Mouse (Mus musculus) neural tube, embryonic 15.5 days (tissue): ENCODE measurements around the gene Cacng6. TPM values are rescaled to one million over a fixed set of nuclear protein-coding genes. Genes with fewer than 3 reads are reported as not detected.
A peak's percentile ranks its signal among the peaks of the same experiment; 100 is the strongest.

ENCODE experiments used
- ATAC-seq: fragments of 200-750 bp; cut with Nextera tagmentation; 2 replicates; pipeline ENCODE4 v1.8.0; 2017; ENCODE audit warnings: mild to moderate bottlenecking, moderate TSS enrichment, moderate library complexity; ENCODE audit not compliant: low FRiP score
- H3K27ac ChIP-seq: fragments of 300-500 bp; sonication (generic); replicated peaks from 2 replicates; pipeline ENCODE4 v1.5.1; 2015; ENCODE audit warnings: mild to moderate bottlenecking, inconsistent platforms
- H3K27me3 ChIP-seq: fragments of 300-500 bp; sonication (generic); replicated peaks from 2 replicates; pipeline ENCODE4 v1.6.1; 2015; ENCODE audit warnings: inconsistent platforms
- H3K36me3 ChIP-seq: fragments of 300-500 bp; sonication (generic); 2 replicates; pipeline ENCODE4 v1.6.1; 2015; ENCODE audit warnings: inconsistent platforms
- H3K4me1 ChIP-seq: fragments of 300-500 bp; sonication (generic); 2 replicates; pipeline ENCODE4 v1.6.1; 2015; ENCODE audit warnings: inconsistent platforms
- H3K4me2 ChIP-seq: fragments of 300-500 bp; sonication (generic); 2 replicates; pipeline ENCODE4 v1.6.1; 2015; ENCODE audit warnings: inconsistent platforms, mild to moderate bottlenecking, moderate library complexity
- H3K4me3 ChIP-seq: fragments of 300-500 bp; sonication (generic); replicated peaks from 2 replicates; pipeline ENCODE4 v1.5.1; 2015; ENCODE audit warnings: mild to moderate bottlenecking, inconsistent platforms
- H3K9ac ChIP-seq: fragments of 300-500 bp; sonication (generic); replicated peaks from 2 replicates; pipeline ENCODE4 v1.6.1; 2015; ENCODE audit warnings: mild to moderate bottlenecking, inconsistent platforms
- H3K9me3 ChIP-seq: fragments of 300-500 bp; sonication (generic); replicated peaks from 2 replicates; pipeline ENCODE4 v1.6.1; 2016; ENCODE audit warnings: inconsistent platforms
- WGBS: fragments of 180-500 bp; shearing (Covaris S2); methylation state at CpG from one replicate; pipeline ENCODE4 v1.1.7; 2015; ENCODE audit warnings: mixed read lengths; 5-methylcytosine and 5-hydroxymethylcytosine counted together
- polyA plus RNA-seq: library from polyadenylated mRNA; unstranded; fragments of >200 nt; fragmentation: Nextera tagmentation; extraction: Ambion mirVana; gene quantifications from 2 replicates; pipeline ENCODE4 v1.2.1, GENCODE M21; 2015

Cacng6 gene
- polyA plus RNA-seq, 1 experiment from 2014 or later = 0.97 TPM

DNA sequence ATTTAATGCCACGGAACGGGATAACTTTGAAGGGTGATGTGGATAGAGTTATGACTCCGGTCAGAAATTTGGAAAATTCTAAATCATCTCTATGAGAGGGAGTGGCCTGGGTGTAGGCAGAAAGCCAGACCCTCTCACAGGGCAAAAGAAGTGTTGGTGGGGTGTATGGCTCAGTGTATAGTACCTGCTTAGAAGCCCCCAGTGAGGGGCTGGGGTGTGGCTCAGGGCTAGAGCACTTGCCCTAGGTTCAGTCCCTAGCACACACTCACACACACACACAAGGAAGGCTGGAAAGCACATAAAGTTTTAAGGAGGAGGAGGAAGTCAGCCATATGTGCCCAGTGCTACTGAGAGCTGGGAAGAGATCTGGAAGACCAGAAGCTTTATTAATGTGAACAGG lies 2.7 kb upstream of the Cacng6 start:
- Histone ChIP-seq H3K27ac (no peak overlapping the region), H3K4me3 (no peak overlapping the region), H3K4me1 (peaks cover 7% of the 10 kb centered on the region), H3K27me3 (peaks cover 65% of the 10 kb centered on the region), H3K9ac (no peak overlapping the region), H3K36me3 (no peaks in the 10 kb centered on the region), H3K4me2 (no peak overlapping the region), H3K9me3 (no peaks in the 10 kb centered on the region)
- WGBS = 92% methylated on average over 3 of the region's 3 CpGs
- no peak for ATAC-seq

DNA sequence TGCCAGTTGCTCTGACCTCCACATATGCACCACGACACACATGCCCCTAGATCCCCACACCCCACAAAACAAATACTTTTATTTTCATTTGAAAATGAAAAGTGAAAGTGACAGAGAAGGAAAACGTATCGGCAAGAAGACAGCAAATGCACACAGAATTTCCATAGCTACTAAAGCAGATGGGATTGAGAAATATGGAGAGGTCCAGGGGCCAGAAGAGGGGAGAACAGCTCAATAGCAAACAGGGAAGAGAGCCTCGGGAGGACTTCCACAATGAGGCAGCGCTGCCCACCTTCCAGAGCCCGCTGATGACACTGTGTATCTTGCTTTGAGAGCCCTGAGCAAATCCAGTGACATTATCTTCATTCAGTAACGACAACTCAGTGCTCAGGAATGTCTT lies 1.9 kb upstream of the Cacng6 start:
- H3K9ac ChIP-seq = no peak overlapping the region
- H3K4me2 ChIP-seq = no peak overlapping the region
- H3K4me3 ChIP-seq = no peak overlapping the region
- H3K27me3 ChIP-seq = peaks cover 57% of the 10 kb centered on the region
- 61% methylated on average over 7 of the region's 7 CpGs for WGBS
- H3K36me3 ChIP-seq = no peaks in the 10 kb centered on the region
- ATAC-seq = no peak
- H3K27ac ChIP-seq = no peak overlapping the region
- H3K9me3 ChIP-seq = no peaks in the 10 kb centered on the region
- H3K4me1 ChIP-seq = peaks cover 7% of the 10 kb centered on the region

DNA sequence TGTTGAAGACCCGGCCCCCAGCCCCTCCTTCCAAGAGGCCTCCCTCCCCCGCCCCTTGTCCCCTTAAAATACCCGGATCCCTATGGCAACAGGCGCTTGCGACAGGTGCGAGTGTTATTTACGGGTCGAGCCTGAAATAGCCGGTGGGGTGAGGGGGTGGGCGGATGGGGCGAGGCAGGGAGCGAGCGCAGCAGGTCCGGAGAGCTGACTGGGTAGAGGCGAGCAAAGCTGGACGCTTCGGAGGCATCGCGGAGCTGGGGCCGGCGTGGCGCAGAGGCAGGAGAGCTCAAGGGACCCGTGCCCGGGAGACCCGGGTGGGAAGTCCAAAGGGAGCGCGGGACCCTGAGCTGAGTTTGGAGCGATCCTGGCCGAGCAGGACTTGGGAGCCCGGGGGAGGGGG lies 565 bp upstream of the Cacng6 start:
- Histone ChIP-seq H3K4me3 (peak overlapping the region; percentile 25), H3K9ac (0 out of 2 replicates have a peak overlapping the region, but pooled peaks have one; percentile 11), H3K36me3 (no peaks in the 10 kb centered on the region), H3K27me3 (peaks cover 46% of the 10 kb centered on the region), H3K27ac (no peak overlapping the region), H3K9me3 (no peaks in the 10 kb centered on the region), H3K4me1 (peaks cover 7% of the 10 kb centered on the region), H3K4me2 (peak overlapping the region; percentile 54)
- ATAC-seq = peak; percentile 28; the same call in 1 of the 2 replicates
- WGBS = under 1% methylated on average over 30 of the region's 30 CpGs

DNA sequence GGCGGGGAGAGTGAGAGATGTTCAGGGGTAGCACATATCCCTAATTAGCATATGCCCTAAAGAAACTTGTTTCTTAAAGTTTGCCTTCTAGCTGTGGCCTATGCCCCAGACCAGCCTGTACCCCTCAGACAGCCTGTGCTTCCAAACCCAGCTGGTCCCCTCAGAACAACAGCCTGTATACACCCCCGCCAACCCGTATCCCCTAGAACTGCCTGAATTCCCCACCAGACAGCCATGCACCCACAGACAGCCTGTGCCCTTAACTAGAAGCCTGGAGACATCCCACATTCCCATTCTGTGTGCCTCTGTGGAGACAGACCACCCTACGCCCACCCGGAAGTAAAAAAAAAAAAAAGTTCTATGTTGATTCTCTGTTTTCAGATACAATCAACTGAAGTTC lies 1.1 kb downstream of the Cacng6 start:
- WGBS = 95% methylated on average over 5 of the region's 5 CpGs
- Histone ChIP-seq H3K27ac (no peak overlapping the region), H3K9ac (no peak overlapping the region), H3K4me1 (peaks cover 7% of the 10 kb centered on the region), H3K36me3 (no peaks in the 10 kb centered on the region), H3K9me3 (no peaks in the 10 kb centered on the region), H3K27me3 (peaks cover 42% of the 10 kb centered on the region), H3K4me2 (no peak overlapping the region), H3K4me3 (no peak overlapping the region)
- ATAC-seq = no peak

DNA sequence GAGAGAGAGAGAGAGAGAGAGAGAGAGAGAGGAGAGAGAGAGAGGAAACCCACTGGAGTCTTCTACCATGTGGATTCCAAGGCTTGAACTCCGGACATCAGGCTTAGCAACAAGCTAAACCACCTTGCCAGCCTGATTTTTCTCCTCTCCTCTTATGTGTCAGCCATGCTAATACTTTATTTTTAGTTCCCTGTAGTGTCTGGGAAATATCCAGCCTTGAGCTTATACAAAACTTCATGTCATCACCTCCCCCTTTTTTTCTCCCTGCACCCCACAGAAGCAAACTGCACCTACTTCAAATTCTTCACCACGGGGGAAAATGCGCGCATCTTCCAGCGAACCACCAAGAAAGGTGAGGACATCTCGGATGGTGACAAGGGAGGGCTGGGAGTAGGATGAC lies 6.2 kb downstream of the Cacng6 start:
- Histone ChIP-seq H3K27ac (no peak overlapping the region), H3K9ac (no peak overlapping the region), H3K27me3 (peaks cover 3% of the 10 kb centered on the region), H3K9me3 (no peaks in the 10 kb centered on the region), H3K4me1 (no peaks in the 10 kb centered on the region), H3K4me2 (no peak overlapping the region), H3K36me3 (no peaks in the 10 kb centered on the region), H3K4me3 (no peak overlapping the region)
- no peak for ATAC-seq
- 75% methylated on average over 6 of the region's 6 CpGs for WGBS

DNA sequence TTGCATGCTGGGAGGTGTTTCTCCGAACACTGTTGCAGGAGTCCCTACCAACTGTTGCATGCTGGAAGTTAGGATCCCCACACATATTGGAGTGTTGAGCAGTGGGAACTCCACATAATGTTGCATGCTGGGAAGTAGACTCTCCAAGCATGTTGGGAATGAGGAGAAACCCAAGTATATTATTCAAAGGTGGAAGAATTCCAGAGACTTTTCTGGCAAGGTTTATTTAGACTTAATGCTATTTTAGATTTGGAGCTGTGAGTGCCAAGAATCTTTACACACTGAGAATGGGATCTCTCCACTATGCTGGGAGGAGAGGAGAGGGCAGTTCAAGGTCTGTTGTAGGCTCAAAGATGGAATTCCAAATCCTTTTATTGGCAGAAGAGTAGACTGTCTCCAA lies 8.1 kb downstream of the Cacng6 start:
- Histone ChIP-seq H3K9me3 (no peaks in the 10 kb centered on the region), H3K27ac (no peak overlapping the region), H3K4me1 (no peaks in the 10 kb centered on the region), H3K36me3 (no peaks in the 10 kb centered on the region), H3K4me3 (no peak overlapping the region), H3K9ac (no peak overlapping the region), H3K27me3 (no peaks in the 10 kb centered on the region; the same call in 1 of the 2 replicates), H3K4me2 (no peak overlapping the region)
- WGBS = 85% methylated on average over 1 of the region's 1 CpGs
- no peak for ATAC-seq

DNA sequence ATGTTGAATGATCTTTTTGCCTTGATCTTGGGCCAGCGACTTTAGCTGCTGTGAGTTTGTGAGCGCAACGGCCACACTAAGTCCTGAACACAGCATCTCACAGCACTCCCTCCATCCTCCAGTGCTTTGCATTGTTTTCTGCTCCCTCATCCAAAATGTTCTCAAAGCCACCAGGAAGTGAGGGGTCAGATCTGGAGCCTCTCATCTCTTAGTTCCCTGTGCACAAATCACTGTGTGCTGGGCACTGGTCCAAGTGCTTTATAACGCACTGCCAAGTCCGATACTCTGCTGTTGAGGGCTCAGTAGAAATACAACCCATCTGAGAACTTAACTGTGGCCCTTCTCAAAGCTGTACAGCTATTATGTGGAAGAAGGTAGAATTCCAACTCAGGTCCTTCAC lies 13.9 kb downstream of the Cacng6 start:
- H3K36me3 ChIP-seq = no peaks in the 10 kb centered on the region
- peaks cover 3% of the 10 kb centered on the region; the same call in 1 of the 2 replicates for H3K4me1 ChIP-seq
- no peak overlapping the region for H3K27ac ChIP-seq
- 46% methylated on average over 5 of the region's 5 CpGs for WGBS
- H3K4me2 ChIP-seq = no peak overlapping the region
- no peaks in the 10 kb centered on the region for H3K9me3 ChIP-seq
- H3K9ac ChIP-seq = no peak overlapping the region
- ATAC-seq = no peak
- no peaks in the 10 kb centered on the region for H3K27me3 ChIP-seq
- H3K4me3 ChIP-seq = no peak overlapping the region

DNA sequence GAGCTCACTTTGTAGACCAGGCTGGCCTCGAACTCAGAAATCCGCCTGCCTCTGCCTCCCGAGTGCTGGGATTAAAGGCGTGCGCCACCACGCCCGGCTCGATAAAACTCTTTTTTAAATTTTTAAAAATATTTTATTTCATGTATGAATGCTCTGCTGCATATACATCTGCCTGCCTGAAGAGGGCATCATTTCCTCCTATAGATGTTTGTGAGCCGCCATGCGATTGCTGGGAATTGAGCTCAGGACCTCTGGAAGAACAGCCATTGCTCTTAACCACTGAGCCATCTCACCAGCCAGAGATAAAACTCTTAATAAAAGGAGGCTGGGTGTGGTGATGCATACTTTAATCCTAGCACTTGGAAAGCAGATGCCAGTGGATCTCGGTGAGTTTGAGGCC lies 16.0 kb downstream of the Cacng6 start:
- WGBS = 87% methylated on average over 11 of the region's 11 CpGs
- peaks cover 3% of the 10 kb centered on the region; the same call in 1 of the 2 replicates for H3K4me1 ChIP-seq
- H3K9me3 ChIP-seq = no peaks in the 10 kb centered on the region
- no peaks in the 10 kb centered on the region for H3K27me3 ChIP-seq
- no peak for ATAC-seq
- H3K36me3 ChIP-seq = no peaks in the 10 kb centered on the region
- H3K4me2 ChIP-seq = no peak overlapping the region
- no peak overlapping the region for H3K4me3 ChIP-seq
- H3K9ac ChIP-seq = no peak overlapping the region
- no peak overlapping the region for H3K27ac ChIP-seq

DNA sequence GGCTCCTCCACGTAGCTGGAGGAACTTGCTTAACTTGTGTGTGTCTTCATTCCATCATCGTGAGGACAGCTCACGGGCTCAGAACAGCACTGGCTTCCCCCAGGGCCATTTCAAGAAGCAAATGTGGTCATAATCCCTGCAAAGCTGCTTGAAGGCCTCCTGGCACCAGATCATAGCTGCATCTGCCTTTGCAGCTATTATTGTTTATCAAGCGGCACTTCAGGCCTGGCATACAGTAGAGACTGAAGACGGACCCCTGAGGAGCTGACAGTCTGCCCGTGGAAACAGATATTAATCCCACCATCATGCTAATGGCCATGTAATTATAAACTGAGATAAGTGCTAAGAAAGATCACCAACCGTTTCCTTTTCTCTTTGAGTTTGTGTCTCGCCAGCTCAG lies 16.5 kb downstream of the Cacng6 start:
- Histone ChIP-seq H3K4me1 (peaks cover 3% of the 10 kb centered on the region; the same call in 1 of the 2 replicates), H3K4me2 (no peak overlapping the region), H3K27me3 (no peaks in the 10 kb centered on the region), H3K4me3 (no peak overlapping the region), H3K36me3 (no peaks in the 10 kb centered on the region), H3K9me3 (no peaks in the 10 kb centered on the region), H3K27ac (no peak overlapping the region), H3K9ac (no peak overlapping the region)
- no peak for ATAC-seq
- 55% methylated on average over 8 of the region's 8 CpGs for WGBS

DNA sequence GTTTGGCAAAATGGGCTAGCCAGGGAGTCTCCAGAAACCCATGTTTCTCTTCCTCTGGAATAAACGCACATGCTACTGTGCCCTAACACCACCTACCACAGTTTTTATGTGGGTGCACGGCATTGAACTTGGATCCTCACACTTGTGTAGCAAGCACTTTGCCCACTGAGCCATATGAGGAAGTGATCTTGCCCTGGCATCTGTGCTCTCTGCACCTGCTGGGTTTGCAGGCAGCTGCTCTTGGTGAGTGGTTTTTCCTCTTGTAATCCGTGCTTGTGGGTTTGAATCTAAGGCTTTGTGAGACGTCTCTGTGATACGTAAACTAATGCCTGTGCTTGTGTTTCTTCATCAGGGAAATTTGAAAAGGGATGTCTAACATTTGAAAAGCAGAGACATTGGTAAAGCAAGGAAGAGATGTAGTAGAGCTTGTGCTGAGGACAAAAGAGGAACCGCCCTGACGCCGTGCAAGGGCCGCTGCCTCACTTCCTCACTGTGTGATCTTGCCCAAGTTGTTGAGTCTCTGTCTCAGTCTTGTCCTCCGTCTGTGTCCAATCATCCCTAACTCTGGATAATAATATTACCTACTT lies 18.6 kb downstream of the Cacng6 start:
- ATAC-seq = no peak
- H3K9me3 ChIP-seq = no peaks in the 10 kb centered on the region
- H3K4me2 ChIP-seq = no peak overlapping the region
- H3K4me1 ChIP-seq = peaks cover 3% of the 10 kb centered on the region; the same call in 1 of the 2 replicates
- H3K27ac ChIP-seq = no peak overlapping the region
- 88% methylated on average over 10 of the region's 10 CpGs for WGBS
- H3K9ac ChIP-seq = no peak overlapping the region
- no peak overlapping the region for H3K4me3 ChIP-seq
- H3K27me3 ChIP-seq = no peaks in the 10 kb centered on the region
- H3K36me3 ChIP-seq = no peaks in the 10 kb centered on the region

DNA sequence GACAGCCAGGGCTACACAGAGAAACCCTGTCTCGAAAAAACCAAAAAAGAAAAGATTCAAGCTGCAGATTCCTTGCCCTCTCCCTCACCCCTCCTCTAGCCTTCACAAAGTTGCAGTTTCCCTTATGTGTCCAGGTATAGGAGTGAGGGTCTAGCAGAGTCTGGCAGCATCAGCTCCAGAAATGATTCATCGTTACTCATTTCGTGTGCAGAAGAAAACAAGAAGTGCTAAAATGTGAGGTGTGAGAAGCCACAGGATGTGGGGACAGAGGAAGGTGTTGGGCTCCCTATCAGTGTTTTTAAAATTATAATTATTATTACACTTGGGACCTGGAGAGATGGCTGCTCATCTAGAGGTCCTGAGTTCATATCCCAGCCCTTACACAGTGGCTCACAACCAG lies 20.7 kb downstream of the Cacng6 start:
- Histone ChIP-seq H3K36me3 (no peaks in the 10 kb centered on the region), H3K9ac (no peak overlapping the region), H3K27me3 (no peaks in the 10 kb centered on the region), H3K27ac (no peak overlapping the region), H3K4me3 (no peak overlapping the region), H3K4me2 (no peak overlapping the region), H3K4me1 (no peaks in the 10 kb centered on the region), H3K9me3 (no peaks in the 10 kb centered on the region)
- WGBS = 78% methylated on average over 3 of the region's 3 CpGs
- no peak for ATAC-seq

DNA sequence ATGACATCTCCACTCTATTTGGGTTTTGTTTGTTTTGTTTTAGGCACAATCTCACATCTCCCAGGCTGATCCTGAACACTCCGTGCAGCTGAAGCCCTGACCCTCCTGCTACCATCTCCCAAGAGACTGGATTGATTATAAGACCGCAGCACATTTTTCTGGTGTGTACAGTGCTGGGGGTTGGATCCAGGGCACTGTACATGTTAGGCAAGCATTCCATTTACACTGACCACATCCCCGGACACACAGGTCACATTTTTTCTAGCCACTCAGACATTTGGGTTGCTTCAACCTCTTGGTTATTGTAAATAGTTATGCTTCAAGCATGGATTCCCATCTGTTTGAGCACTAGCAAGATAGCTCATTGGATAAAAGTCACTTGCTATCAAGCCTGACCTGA lies 22.6 kb downstream of the Cacng6 start:
- H3K9ac ChIP-seq = no peak overlapping the region
- no peak overlapping the region for H3K4me2 ChIP-seq
- H3K4me1 ChIP-seq = no peaks in the 10 kb centered on the region
- H3K27ac ChIP-seq = no peak overlapping the region
- H3K27me3 ChIP-seq = no peaks in the 10 kb centered on the region
- no peaks in the 10 kb centered on the region for H3K9me3 ChIP-seq
- no peak overlapping the region for H3K4me3 ChIP-seq
- WGBS = 82% methylated on average over 3 of the region's 3 CpGs
- no peak for ATAC-seq
- no peaks in the 10 kb centered on the region for H3K36me3 ChIP-seq
